Mouse (Mus musculus): Measurements from ENCODE around the gene Syt14. TPM values are rescaled to one million over a fixed set of nuclear protein-coding genes. Genes with fewer than 3 reads are reported as not detected.
A peak's percentile ranks its signal among the peaks of the same experiment; 100 is the strongest.

Syt14 gene
- total RNA-seq, 2 experiments from 2014 or later = 5.8 to 6.9 TPM

DNA sequence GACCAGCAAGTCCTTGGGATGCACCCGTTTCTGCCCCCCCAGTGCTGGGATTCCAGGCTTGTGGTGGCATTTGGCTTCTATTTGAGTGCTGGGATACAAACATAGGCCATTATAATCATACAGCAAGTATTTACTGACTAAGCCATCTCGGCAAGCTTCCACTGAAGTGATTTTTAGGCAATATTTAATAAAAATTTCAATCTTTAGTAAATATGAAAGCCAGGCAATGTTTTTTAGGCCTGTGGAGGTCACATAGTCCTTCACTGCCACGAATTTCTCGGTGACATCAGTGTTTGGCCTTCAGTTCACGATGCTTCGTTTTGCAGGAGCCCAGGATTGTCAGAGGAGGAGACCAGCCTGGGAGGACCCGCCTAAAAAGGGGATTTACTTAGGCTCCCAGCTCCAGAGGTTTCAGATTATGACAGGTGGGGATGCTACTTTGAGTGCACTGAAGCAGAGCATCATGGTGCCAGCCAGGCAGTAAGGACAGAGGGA lies 156.4 kb downstream of the Syt14 start:
- peak in 1 of 2 experiments; percentile 16 for DNase-seq (ENCODE audit: low spot score in 2 of 2)

DNA sequence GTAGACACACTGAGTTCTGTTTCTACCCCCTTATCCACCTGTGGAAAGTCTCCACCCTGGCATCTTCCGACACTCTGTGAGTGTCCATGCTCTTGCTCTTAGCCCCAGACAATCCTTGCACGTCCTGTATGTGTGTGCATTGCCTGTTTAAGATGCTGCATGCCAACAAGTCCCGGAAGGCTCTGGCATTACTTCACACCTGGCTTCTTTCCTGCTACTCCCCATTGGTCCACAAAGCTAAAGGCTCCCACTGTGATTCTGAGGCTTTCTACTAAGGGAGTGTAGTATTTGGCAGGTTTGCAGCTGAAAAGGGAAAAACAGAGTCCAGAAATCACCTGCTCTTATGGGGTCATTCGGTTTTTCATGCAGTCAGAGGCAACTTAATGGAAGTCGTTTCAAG lies 162.7 kb downstream of the Syt14 start:
- no peak for DNase-seq (ENCODE audit: low spot score in 2 of 2)

DNA sequence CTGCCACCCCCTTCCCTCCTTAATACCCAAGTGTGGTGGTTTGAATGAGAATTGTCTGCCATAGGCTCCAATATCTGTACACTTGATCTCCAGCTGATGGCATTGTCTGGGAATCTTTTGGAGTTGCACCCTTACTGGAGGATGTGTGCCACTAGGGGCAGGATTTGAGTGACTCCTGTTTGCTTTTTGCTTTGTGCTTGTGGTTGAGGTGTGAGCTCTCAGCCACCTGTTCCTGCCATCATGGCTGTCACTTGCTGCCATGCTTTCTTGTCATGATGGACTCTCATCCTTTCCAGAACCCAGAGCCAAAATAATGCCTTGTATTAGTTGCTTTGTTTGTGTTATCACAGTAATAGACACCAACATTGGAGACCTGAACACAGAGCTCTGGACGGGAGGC lies 165.8 kb downstream of the Syt14 start:
- no peak for DNase-seq (ENCODE audit: low spot score in 2 of 2)

DNA sequence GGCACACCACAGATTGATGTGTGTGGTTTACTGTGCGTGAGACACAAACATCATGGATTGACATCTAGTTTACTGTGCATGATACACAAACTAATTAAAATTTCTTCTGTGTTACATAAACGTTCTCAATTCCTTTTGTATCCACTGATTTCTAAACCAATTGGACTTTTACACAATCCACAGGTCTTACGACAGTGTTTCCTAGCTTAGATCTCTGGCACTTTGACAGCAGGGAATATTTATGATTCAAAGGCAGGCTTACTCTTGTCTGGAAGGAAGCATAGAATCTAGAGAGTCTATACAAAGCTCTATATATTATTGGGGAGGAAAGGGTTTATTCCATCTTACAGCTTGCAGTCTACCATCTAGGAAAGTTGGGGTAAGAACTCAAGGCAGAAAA lies 171.1 kb downstream of the Syt14 start:
- no peak for DNase-seq (ENCODE audit: low spot score in 2 of 2)

DNA sequence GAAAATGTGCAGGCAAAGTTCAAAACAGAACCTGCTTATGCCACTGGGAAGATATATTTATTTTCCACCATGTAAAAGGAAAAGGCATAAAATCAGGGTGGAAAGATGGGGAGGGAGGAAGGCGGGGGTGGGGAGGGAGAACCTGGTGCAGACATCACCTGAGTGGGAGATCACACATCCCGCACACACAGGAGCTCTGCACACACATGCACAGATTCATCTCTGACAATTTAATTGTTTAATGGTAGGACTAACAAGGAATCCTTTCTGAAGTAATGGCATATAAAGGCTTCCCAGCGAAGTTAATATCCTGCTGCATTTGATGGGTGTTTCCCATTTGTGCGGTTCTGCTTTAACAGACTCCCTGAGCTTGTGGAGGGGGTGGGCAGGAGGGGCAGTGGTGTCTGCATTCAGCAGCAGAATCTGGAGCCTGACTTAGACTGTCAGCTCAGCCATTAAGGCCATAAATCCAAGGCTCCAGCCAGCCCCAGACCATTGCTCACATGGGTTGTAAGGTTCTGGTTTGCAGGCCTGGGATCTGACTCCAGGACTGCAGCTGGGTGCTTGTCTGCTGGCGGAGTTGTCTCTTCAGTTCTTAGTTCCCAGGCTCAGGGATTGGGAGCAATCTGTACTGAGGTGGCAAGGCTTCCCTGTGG lies 174.1 kb downstream of the Syt14 start:
- no peak for DNase-seq (ENCODE audit: low spot score in 2 of 2)

DNA sequence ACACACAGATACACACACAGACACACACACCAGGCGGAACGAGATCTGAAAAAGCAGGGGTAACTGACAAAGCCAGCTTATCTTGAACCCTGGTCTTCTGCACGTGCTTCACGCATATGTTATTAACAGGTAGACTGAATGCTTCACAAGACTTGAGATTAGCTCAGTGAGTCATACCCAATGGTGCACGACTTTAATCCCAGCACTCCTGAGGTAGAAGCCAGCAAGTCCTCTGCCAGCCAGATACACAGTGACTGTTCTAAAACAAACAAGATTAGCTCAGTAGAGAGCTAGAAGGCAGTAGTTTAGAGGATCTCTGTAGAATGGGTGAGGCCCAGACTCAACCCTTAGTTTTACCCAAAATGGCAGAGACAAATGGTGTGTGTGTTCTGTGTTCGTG lies 175.3 kb downstream of the Syt14 start:
- DNase-seq (ENCODE audit: low spot score in 2 of 2) = no peak

DNA sequence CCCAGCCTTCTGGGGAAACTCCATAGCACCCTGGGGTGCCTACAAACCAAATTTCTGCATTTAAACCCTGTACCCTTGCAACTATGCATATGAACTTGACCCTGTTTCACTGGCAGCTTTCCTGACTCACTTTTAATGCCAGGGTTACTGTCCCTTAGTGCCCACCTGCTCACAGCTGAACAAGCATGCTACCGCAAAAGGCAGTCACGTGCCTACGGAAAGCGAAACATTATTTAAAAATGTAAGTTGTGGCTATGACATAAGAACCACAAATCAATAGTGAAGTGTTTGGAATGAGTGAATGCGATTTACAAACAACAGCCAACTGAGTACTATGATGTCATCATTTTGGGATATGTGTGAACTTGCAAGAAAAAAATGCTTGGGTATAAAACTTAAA lies 178.0 kb downstream of the Syt14 start:
- DNase-seq (ENCODE audit: low spot score in 2 of 2) = no peak

DNA sequence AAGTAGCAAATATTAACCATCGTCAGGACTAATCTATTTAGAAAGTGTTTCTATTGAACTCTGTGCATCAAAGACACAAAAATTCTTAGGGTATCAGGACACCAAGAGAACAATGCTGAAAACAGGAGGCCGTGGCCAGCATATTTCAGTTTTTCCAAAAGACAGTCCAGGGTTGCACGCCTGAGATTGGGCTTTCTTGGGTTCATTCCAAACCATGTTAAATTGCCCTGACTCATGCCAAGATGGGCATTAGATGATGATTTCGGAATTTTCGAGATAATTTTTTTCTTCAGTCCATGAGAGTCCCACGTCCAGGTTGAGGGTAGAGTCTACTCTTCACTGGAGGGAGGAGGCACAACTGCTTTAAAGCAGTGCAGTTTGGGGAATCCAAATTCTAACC lies 178.6 kb downstream of the Syt14 start:
- DNase-seq (ENCODE audit: low spot score in 2 of 2) = no peak

DNA sequence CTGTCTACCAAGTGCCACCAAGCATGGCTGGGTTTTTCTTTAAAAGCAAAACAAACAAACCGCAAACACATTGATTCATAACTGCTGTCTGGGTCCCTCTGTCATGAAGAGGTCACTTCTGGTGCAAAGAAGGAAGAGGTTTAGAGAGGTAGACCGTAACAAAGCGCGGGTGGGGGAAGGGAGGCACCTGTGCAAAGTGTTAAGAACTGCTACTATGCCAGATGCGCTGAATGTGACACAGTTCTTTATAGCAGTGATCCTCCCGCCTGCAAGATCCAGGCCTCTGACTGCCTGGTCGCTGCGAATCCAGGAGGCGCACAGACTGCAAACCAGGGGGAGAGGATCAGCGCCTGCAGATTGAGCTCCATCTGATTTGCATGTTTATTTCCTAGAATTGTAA lies 179.2 kb downstream of the Syt14 start:
- DNase-seq (ENCODE audit: low spot score in 2 of 2) = no peak

DNA sequence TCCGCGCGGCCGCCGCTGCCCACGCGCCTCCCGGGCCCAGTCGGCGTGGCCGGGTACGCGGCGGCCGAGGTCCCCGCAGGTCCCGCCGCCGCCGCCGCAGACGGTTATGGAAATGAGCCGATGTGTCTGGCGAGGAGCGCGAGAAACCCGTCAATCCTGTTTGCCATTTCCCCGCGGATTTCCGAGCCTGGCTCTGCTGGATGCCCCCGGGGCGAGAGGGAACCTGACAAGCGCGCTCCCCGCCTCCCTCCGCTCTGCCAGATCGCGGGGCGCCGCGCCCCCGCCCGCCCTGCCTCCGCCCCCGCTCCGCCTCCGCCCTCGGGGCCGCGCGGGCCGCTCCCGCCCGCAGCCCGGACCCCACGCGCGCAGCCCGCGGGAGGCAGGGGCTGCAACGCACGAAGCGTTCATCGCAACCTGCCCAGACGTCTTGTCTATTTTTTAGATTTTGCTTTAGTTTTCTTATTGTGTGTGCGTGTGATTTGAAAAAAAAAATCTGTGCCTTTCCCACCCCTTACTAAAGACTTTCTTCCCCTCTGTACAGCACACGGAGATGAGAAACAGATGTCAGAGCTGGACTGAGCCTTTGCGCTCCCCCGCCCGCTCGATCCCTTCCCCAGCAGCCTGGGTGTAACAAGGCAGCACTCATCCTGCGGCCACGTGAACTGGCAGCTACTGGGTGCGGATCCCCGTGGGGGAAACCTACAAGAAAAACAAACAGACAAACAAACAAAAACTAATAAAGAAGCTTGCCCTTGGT lies 179.9 kb downstream of the Syt14 start, which contains the start of gene Sertad4:
Gene Sertad4 (minus strand): TSS at position 283 of the 757 bp plus-strand sequence.
- peak; percentile 52 to 60 for DNase-seq (ENCODE audit: low spot score in 2 of 2)

DNA sequence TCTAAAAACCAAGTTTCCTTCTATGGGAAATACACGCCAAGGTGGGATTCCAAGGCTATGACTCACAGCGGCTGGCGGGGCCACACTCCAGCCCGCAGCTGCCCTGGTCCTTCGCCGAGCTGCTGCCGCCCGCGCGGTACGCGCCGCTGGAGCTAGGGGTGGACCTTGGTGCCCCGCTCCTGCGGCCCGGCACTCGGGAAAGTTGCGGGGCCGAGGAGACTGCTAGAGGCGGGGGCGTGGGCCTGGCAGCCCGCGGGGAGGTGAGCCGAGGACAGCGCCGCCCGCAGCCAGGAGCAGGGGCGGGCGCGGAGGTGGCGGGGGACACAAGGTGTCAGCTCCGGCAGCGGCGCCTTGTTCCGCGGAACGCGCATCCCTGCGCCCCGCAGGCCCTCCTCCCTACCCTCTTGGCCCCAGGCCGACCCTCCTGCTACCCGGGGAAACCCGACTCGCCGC lies 180.7 kb downstream of the Syt14 start:
- DNase-seq (ENCODE audit: low spot score in 2 of 2) = peak; percentile 43 to 58

DNA sequence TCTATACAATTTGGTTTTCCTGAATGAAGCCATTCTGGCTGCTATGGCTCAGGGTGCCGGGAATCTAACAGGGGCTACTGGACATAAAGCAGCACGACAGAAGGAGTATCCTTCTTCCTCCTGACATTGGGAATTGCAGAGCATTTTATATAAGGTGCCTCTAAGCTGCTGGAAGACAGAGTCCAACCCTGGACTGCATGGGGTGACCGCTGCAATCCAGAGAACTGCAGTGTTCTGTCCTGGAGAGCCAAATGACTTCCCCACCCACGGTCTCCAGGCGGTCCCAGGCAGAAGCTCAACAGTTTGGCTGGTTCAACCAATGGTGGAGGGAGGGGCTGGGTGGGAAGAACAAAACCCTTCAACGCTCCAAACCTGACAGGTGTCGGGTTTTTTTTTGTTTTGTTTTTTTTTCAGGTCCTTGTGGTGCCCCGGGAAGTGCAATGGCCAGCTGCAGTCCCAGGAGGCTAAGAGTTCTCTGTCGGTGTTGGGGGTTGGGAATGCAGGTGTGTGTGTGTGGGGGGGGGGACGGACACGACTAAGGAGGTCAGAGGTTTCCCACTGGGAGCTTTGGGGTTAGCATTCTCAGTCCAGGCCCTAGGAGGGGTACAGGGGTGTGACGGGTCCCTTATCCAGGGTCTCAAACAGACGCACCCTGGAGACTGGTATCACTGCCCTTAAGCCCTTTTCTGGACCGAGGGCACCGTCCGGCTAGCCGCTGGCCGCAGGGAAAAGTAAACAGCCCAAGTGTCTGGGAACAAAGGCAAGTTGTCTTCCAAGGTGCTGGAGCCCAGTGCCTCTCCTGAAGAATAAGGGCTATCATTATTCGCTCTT lies 181.4 kb downstream of the Syt14 start:
- DNase-seq (ENCODE audit: low spot score in 2 of 2) = no peak

DNA sequence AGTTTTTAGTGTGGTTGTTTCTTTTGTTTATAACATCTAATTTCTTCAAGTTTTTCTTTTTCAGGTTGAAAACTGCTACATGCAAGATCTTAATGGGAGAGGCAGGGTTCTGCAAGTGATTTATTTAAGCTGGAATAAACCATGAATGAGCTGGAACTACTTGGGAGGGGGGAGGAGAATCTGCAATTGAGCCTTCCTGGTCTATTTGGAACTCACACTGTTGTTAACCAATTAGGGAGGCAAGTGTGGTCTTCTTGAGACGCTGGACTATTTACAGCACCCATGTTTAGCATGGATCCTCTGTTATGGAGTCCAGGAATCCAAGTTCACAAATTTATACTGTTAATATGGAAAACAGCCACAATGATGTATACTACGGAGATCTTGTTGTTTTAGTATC lies 182.1 kb downstream of the Syt14 start:
- DNase-seq (ENCODE audit: low spot score in 2 of 2) = no peak

DNA sequence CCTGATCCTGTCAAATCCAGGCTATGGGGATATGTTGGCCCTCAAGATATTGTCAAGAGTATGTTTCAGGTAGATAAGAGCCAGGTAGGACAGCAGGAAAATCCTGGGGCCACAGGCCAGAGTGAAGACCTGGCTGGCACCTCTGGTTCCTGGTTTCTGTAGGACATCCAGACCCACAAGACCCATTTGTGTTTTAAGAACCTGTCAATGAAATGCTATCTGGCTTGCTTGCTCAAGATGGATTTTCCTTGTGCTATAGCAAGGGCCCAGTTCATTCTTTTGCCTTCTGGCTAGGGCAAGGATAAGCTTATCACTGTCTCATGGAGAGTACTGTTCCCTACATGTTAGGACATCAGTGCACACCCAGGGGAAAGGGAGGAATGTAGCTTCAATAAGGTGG lies 183.5 kb downstream of the Syt14 start:
- no peak for DNase-seq (ENCODE audit: low spot score in 2 of 2)

DNA sequence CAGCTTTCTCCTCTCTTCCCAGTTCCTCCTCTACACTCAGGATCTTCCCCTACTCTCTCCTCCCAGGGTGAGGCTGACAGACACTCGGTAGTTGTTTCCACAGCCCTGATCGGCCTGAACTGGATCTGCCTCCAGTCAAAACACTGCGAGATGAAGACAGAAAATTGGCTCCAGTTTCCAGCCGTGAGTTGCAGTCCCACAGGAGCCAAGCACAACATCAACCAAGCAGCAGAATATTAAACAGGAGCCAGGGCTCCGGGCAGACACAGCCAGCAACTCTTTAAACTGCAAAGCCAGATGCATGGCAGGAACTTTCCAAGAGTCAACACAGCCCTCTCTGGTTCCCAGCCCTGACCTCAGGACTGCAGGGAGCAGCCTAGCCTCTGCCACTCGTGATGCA lies 183.9 kb downstream of the Syt14 start:
- no peak for DNase-seq (ENCODE audit: low spot score in 2 of 2)

DNA sequence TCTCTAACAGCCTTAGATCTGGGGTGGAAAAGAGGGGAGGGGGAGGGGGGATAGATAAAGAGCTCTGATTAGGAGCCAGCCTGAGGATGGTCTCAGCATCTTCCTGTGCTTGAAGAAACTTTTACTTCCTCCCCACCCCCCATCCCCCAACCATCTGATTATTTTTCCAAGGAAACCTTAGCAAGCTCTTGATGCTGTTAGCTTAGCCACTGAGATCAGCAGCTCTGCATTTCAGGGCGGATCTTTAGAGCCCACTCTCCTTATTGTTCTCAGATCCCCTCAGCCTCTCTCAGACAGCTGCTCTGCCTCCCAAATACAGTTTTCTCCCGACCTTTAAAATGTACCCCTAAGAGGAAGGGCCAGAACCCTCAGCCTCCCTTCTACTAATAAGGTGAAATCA lies 184.4 kb downstream of the Syt14 start:
- no peak for DNase-seq (ENCODE audit: low spot score in 2 of 2)

DNA sequence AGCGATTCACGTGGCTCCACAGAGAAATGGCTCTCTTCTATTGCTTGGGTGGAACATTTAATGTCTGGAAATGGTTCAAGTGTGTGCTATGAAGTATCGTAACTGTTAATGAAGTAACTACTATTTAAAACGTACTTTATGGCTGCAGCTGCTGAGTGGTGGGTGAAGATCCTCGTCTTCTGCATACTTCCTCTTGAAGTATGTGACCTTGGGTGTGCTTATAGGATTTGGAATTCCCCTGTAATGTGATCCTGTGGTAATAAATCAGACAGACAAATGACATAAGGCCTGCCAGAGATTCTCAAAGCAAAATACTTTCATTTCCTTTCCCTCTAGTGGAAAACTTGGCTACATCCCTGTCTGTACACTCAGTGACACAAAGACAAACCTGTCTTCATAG lies 186.0 kb downstream of the Syt14 start:
- DNase-seq (ENCODE audit: low spot score in 2 of 2) = no peak

DNA sequence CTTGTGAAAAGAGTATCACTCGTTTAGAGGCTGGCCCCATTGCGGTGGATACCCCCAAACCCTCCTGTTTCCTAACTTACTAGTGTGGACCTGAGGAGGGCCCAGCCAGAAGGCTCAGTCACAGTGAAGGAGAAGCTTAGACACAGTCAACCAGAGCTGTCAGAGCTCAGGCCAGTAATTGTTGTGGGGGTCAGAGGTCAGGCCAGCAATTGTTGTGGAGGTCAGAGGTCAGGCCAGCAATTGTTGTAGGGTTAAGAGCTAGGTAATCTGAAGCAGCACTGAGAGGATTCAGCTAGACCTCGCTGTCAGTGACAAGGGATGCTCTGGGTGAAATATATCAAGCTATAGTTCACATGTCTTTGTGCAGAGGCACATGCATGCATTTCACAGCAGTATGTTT lies 188.3 kb downstream of the Syt14 start:
- DNase-seq (ENCODE audit: low spot score in 2 of 2) = no peak

Measured in adrenal gland, adult 18-20 months (tissue).